Mouse (Mus musculus) kidney, postnatal 0 days (tissue): ENCODE measurements around the gene Arl6. TPM values are rescaled to one million over a fixed set of nuclear protein-coding genes. Genes with fewer than 3 reads are reported as not detected.
A peak's percentile ranks its signal among the peaks of the same experiment; 100 is the strongest.

ENCODE experiments used
- ATAC-seq: fragments of 200-750 bp; cut with Nextera tagmentation; replicated peaks from 2 replicates; pipeline ENCODE4 v1.8.0; 2017; ENCODE audit warnings: low read depth, moderate number of reproducible peaks, moderate TSS enrichment, moderate library complexity; ENCODE audit not compliant: low FRiP score
- DNase-seq: peaks from one replicate; pipeline ENCODE4 v3.0.0-alpha.2; 2016; ENCODE audit warnings: low spot score
- H3K27ac ChIP-seq: fragments of 300-500 bp; sonication (generic); 2 replicates; pipeline ENCODE4 v1.5.1; 2014; ENCODE audit warnings: mild to moderate bottlenecking
- H3K27me3 ChIP-seq: fragments of 300-500 bp; sonication (generic); 2 replicates; pipeline ENCODE4 v1.6.1; 2014; ENCODE audit warnings: low read length, mixed read lengths; ENCODE audit not compliant: insufficient read depth
- H3K36me3 ChIP-seq: fragments of 300-500 bp; sonication (generic); 2 replicates; pipeline ENCODE4 v1.6.1; 2014; ENCODE audit warnings: low read length, mixed read lengths; ENCODE audit not compliant: insufficient read depth
- H3K4me1 ChIP-seq: fragments of 300-500 bp; sonication (generic); replicated peaks from 2 replicates; pipeline ENCODE4 v1.6.1; 2014; ENCODE audit warnings: antibody characterized with exemption, low read length, mixed read lengths; ENCODE audit not compliant: insufficient read depth
- H3K4me2 ChIP-seq: fragments of 300-500 bp; sonication (generic); 2 replicates; pipeline ENCODE4 v1.6.1; 2014; ENCODE audit warnings: mild to moderate bottlenecking, low read length, moderate library complexity, mixed read lengths
- H3K4me3 ChIP-seq: fragments of 300-500 bp; sonication (generic); replicated peaks from 2 replicates; pipeline ENCODE4 v1.5.1; 2014; ENCODE audit warnings: low read depth, low read length
- H3K9ac ChIP-seq: fragments of 300-500 bp; sonication (generic); 2 replicates; pipeline ENCODE4 v1.6.1; 2014; ENCODE audit warnings: low read depth, low read length
- H3K9me3 ChIP-seq: fragments of 300-500 bp; sonication (generic); replicated peaks from 2 replicates; pipeline ENCODE4 v1.6.1; 2016; ENCODE audit warnings: low read length, inconsistent platforms, mixed read lengths
- CTCF ChIP-seq: IDR thresholded peaks from 2 replicates; pipeline ENCODE4 v1.5.1; 2016; ENCODE audit warnings: antibody characterized with exemption, low read depth, mild to moderate bottlenecking, moderate library complexity
- WGBS: fragments of 180-500 bp; shearing (Covaris S2); extraction: QIAGEN DNeasy Blood & Tissue Kit; methylation state at CpG from one replicate; pipeline ENCODE4 v1.1.7; 2014; 5-methylcytosine and 5-hydroxymethylcytosine counted together
- polyA plus RNA-seq: library from polyadenylated mRNA; unstranded; fragments of >200 nt; fragmentation: Nextera tagmentation; extraction: Ambion mirVana; gene quantifications from 2 replicates; pipeline ENCODE4 v1.2.1, GENCODE M21; 2015

Gene Arl6
- polyA plus RNA-seq, 1 experiment from 2014 or later = 46.6 TPM

DNA sequence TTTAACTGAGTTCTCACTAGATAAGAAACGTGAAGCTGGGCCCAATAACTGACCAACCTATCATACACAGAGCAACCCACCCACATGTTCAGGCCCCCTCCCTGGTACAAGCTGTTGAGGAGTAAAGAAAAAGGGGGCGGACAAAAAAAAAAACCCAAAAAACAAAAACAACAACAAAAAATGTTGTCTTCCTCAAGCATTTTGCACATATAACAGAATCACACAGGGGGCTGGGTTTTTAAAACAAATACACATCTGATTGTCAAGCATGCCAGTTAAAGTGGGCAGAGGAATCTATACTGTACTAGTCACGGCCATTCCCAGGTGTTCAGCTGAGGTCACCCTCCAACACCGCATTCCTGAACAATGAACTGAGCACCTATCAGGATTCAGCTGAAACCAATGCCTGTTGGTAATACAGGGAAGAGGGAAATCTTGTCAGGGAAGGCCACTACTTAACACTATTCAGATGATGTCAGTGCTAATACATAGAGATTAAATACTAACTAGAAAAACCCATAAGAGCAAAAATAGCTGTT lies 53.4 kb downstream of the Arl6 start:
- DNase-seq (no peak), ATAC-seq (peak; percentile 47; the same call in 1 of the 2 replicates)
- WGBS = 82% methylated on average over 4 of the region's 4 CpGs
- Histone ChIP-seq H3K36me3 (no peaks in the 10 kb centered on the region), H3K27me3 (no peaks in the 10 kb centered on the region), H3K9me3 (no peaks in the 10 kb centered on the region), H3K27ac (no peak overlapping the region), H3K4me1 (no peaks in the 10 kb centered on the region), H3K4me3 (no peak overlapping the region), H3K9ac (no peak overlapping the region), H3K4me2 (no peak overlapping the region)
- TF ChIP-seq CTCF = no peak

DNA sequence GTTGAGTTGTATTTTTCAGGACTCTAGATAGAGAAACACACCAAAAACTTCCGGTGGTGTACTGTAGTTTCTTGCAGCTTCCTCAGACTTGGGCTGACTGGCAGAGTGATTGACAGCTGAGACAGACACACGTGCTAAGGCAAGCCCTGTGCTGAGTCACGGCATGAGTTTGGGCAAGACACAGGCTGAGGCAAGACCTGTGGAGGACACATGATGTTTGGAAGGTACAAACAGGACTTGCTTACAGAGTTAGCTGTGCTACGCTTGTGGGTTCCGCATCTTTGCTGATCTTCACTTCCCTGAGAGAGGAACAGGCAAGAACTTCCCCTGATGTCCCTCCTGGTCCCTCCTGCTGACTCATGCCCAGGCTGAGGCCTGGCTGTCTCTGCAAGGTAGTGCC lies 55.7 kb downstream of the Arl6 start:
- WGBS = 83% methylated on average over 5 of the region's 5 CpGs
- no peaks in the 10 kb centered on the region for H3K27me3 ChIP-seq
- no peaks in the 10 kb centered on the region for H3K9me3 ChIP-seq
- no peak overlapping the region for H3K4me2 ChIP-seq
- TF ChIP-seq CTCF = no peak
- DNase-seq (no peak), ATAC-seq (no peak)
- H3K4me3 ChIP-seq = no peak overlapping the region
- no peaks in the 10 kb centered on the region for H3K4me1 ChIP-seq
- H3K9ac ChIP-seq = no peak overlapping the region
- H3K27ac ChIP-seq = no peak overlapping the region
- no peaks in the 10 kb centered on the region for H3K36me3 ChIP-seq

DNA sequence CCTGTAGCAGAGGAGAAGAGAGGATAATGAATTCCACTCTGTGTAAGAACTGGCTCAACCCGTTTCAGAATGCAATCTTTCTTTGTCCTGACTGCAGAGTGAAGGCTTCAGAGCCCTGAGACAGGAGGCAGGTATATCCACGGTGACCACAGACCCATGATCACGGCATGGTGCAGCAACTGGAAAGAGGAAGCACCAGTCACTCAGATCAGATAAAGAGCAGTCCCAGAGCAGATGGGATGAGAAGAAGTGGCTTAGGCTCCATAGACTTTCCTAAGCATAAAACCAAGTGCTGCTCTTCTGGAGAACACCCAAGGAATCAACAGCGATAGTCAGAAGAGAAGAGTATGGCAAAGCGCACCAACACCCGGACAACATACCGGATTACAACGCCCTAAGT lies 60.0 kb downstream of the Arl6 start:
- 88% methylated on average over 8 of the region's 8 CpGs for WGBS
- Histone ChIP-seq H3K9ac (no peak overlapping the region), H3K4me1 (no peaks in the 10 kb centered on the region), H3K4me3 (no peak overlapping the region), H3K27me3 (no peaks in the 10 kb centered on the region), H3K9me3 (no peaks in the 10 kb centered on the region), H3K4me2 (no peak overlapping the region), H3K36me3 (no peaks in the 10 kb centered on the region), H3K27ac (no peak overlapping the region)
- no peak for DNase-seq
- no peak for TF ChIP-seq CTCF
- no peak for ATAC-seq

DNA sequence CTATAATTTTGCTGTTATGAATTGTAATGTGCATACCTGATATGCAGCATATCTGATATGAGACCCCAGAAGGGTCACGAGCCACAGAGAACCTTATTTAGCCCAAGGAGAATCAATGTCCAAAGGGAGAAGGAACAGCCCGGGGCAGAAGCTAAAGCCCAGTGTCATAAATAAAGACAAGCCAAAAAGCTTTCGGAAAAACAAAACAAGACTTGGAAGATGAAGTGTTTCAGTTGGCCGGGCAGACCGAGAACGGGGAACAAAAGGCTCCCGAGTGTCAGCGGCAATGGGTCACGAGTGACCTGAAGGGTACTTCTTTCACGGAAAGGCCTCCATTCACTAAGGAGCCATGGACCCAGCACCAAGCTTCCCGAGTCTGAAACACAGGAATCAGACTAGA lies 65.2 kb downstream of the Arl6 start:
- DNase-seq = no peak
- Histone ChIP-seq H3K9ac (no peak overlapping the region), H3K4me3 (no peak overlapping the region), H3K27me3 (no peaks in the 10 kb centered on the region), H3K27ac (no peak overlapping the region), H3K36me3 (no peaks in the 10 kb centered on the region), H3K4me2 (peak overlapping the region; percentile 15; the same call in 1 of the 2 replicates), H3K9me3 (no peaks in the 10 kb centered on the region), H3K4me1 (no peaks in the 10 kb centered on the region)
- WGBS = 37% methylated on average over 11 of the region's 11 CpGs
- TF ChIP-seq CTCF = no peak
- no peak for ATAC-seq

DNA sequence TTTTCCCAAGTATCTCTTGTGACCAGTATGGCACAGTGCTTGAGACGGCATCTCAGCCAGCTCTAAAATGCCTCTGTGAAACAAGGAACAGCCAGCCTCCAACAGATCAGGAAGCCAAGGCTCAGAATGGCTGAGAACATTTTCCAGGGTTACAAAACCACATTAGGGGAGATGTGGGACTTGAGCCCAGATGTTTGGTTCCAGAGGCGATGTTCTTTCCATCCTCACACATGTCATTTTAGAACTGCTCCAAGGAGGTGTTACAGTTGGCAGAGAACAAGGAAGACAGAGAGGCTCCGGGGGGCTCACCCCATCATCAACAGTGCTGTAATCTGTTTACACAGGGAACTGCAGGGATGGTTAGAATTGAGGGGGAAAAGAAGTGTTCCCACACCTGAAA lies 66.5 kb downstream of the Arl6 start:
- Histone ChIP-seq H3K27ac (no peak overlapping the region), H3K4me2 (no peak overlapping the region), H3K27me3 (no peaks in the 10 kb centered on the region), H3K9ac (no peak overlapping the region), H3K9me3 (no peaks in the 10 kb centered on the region), H3K4me3 (no peak overlapping the region), H3K4me1 (no peaks in the 10 kb centered on the region), H3K36me3 (no peaks in the 10 kb centered on the region)
- no peak for DNase-seq
- ATAC-seq = no peak
- 82% methylated on average over 3 of the region's 3 CpGs for WGBS
- no peak for TF ChIP-seq CTCF

DNA sequence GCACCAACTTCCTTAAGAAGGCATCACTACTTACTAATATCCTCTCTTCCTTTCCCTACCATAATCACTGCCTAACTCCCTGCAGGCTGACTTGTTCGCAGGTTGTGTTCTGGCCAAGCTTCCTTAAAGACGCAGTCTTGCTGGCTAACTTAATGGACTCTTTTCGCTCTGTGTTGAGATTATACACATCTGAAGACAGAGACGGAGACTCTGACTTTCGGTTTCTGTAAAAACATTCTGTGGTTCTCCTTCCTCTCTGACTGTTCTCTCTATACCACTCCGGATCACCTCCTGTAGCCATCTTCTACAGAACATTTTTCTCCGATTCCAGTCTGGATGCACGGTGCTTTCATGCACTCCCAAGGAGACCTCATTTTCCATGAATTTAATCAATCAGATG lies 68.4 kb downstream of the Arl6 start:
- Histone ChIP-seq H3K4me1 (no peaks in the 10 kb centered on the region), H3K27me3 (no peaks in the 10 kb centered on the region), H3K36me3 (no peaks in the 10 kb centered on the region), H3K4me3 (no peak overlapping the region), H3K9ac (no peak overlapping the region), H3K27ac (no peak overlapping the region), H3K9me3 (no peaks in the 10 kb centered on the region), H3K4me2 (no peak overlapping the region)
- no peak for TF ChIP-seq CTCF
- DNase-seq (no peak), ATAC-seq (no peak)
- 91% methylated on average over 8 of the region's 8 CpGs for WGBS

DNA sequence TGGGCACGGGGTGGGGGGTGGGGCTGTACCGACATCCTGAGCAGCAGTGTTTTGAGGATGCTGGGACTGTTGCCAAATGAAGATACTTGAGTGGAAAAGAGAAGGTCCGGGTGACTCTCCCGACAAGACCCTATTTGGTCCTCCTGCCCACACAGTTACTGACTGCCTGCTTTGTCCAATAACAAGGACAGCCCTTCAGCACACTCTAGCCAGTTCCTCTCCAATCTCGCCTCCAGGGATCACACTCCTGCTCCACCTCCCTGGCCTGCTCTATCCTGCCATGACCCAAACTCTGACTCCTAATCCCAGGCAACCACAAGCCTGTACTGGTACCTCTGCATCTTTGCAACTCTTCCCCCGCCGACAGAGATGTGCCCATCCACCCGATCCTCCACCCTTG lies 69.4 kb downstream of the Arl6 start:
- H3K9ac ChIP-seq = no peak overlapping the region
- DNase-seq (no peak), ATAC-seq (no peak)
- TF ChIP-seq CTCF = no peak
- no peak overlapping the region for H3K4me3 ChIP-seq
- no peak overlapping the region for H3K27ac ChIP-seq
- H3K4me1 ChIP-seq = no peaks in the 10 kb centered on the region
- H3K27me3 ChIP-seq = no peaks in the 10 kb centered on the region
- H3K36me3 ChIP-seq = no peaks in the 10 kb centered on the region
- 75% methylated on average over 8 of the region's 8 CpGs for WGBS
- H3K4me2 ChIP-seq = no peak overlapping the region
- H3K9me3 ChIP-seq = no peaks in the 10 kb centered on the region
